Mouse (Mus musculus): ENCODE results near the gene Olfr957. TPM values are rescaled to one million over a fixed set of nuclear protein-coding genes. Genes with fewer than 3 reads are reported as not detected.

Gene Olfr957
- polyA plus RNA-seq, 1 experiment from 2014 or later, result not detected

Other genes starting within 250 kb of the Olfr957 start
- not detected in 2 replicates for gene Olfr945, start 239.0 kb downstream of the Olfr957 start, polyA plus RNA-seq (2016; fragmentation: Nextera tagmentation; extraction: Ambion mirVana)
- not detected in 2 replicates for gene Olfr948, start 189.8 kb downstream of the Olfr957 start, polyA plus RNA-seq (2016; fragmentation: Nextera tagmentation; extraction: Ambion mirVana)
- gene Olfr951, start 128.4 kb downstream of the Olfr957 start, polyA plus RNA-seq (2016; fragmentation: Nextera tagmentation; extraction: Ambion mirVana), result not detected in 2 replicates
- not detected in 2 replicates for gene Olfr952, start 88.7 kb downstream of the Olfr957 start, polyA plus RNA-seq (2016; fragmentation: Nextera tagmentation; extraction: Ambion mirVana)
- gene Olfr954, start 59.1 kb downstream of the Olfr957 start, polyA plus RNA-seq (2016; fragmentation: Nextera tagmentation; extraction: Ambion mirVana), result not detected in 2 replicates
- not detected in 2 replicates for gene Olfr955, start 43.9 kb downstream of the Olfr957 start, polyA plus RNA-seq (2016; fragmentation: Nextera tagmentation; extraction: Ambion mirVana)
- gene Olfr44, start 21.8 kb downstream of the Olfr957 start, polyA plus RNA-seq (2016; fragmentation: Nextera tagmentation; extraction: Ambion mirVana), result not detected in 2 replicates
- gene Olfr958, start 38.2 kb upstream of the Olfr957 start, polyA plus RNA-seq (2016; fragmentation: Nextera tagmentation; extraction: Ambion mirVana), result not detected in 2 replicates
- not detected in 2 replicates for gene Olfr959, start 59.8 kb upstream of the Olfr957 start, polyA plus RNA-seq (2016; fragmentation: Nextera tagmentation; extraction: Ambion mirVana)
- gene AW551984, start 88.6 kb upstream of the Olfr957 start, polyA plus RNA-seq (2016; fragmentation: Nextera tagmentation; extraction: Ambion mirVana), result 29.3 and 29.7 TPM in 2 replicates
- not detected in 2 replicates for gene Olfr148, start 94.8 kb upstream of the Olfr957 start, polyA plus RNA-seq (2016; fragmentation: Nextera tagmentation; extraction: Ambion mirVana)
- gene Olfr960, start 105.6 kb upstream of the Olfr957 start, polyA plus RNA-seq (2016; fragmentation: Nextera tagmentation; extraction: Ambion mirVana), result not detected in 2 replicates
- gene Olfr961, start 129.3 kb upstream of the Olfr957 start, polyA plus RNA-seq (2016; fragmentation: Nextera tagmentation; extraction: Ambion mirVana), result not detected in 2 replicates
- gene Olfr963, start 151.4 kb upstream of the Olfr957 start, polyA plus RNA-seq (2016; fragmentation: Nextera tagmentation; extraction: Ambion mirVana), result not detected in 2 replicates
- not detected in 2 replicates for gene Olfr149, start 191.3 kb upstream of the Olfr957 start, polyA plus RNA-seq (2016; fragmentation: Nextera tagmentation; extraction: Ambion mirVana)
- not detected in 2 replicates for gene Olfr965, start 195.5 kb upstream of the Olfr957 start, polyA plus RNA-seq (2016; fragmentation: Nextera tagmentation; extraction: Ambion mirVana)
- gene Olfr150, start 215.2 kb upstream of the Olfr957 start, polyA plus RNA-seq (2016; fragmentation: Nextera tagmentation; extraction: Ambion mirVana), result not detected in 2 replicates
- not detected in 2 replicates for gene Olfr967, start 230.4 kb upstream of the Olfr957 start, polyA plus RNA-seq (2016; fragmentation: Nextera tagmentation; extraction: Ambion mirVana)